Mouse (Mus musculus) bone marrow, adult 2 months (tissue): Measurements from ENCODE around the gene Zfp423.

Source experiments
- CTCF ChIP-seq: fragments of 200-500 bp; IDR thresholded peaks from 2 replicates; pipeline ENCODE4 v1.5.1; 2011; ENCODE audit warnings: low read length, control low read depth; ENCODE audit not compliant: control insufficient read depth, insufficient read depth
- POLR2A ChIP-seq: fragments of 200-500 bp; IDR thresholded peaks from 2 replicates; pipeline ENCODE4 v1.6.1; 2011; ENCODE audit warnings: low read depth, mild to moderate bottlenecking, control low read depth, low read length, borderline replicate concordance; ENCODE audit not compliant: control insufficient read depth

DNA sequence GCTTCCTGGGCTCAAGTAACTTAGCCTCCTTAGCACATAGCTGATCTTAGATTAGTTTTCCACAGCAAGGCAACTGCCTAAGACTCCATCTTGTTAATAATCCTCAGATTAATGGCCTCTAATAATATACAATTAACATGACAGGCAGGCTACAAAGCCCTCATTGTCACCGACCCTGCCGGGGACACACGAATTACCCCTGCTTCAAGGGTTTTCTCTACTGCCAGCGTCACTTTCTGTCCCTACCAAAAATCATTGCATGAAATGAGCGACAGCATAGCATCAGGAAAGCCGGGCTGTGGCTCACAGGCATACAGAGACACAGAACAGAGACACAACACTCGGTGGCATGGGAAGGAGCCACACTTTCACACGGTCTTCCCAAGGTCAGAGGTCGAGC lies 262.3 kb downstream of the Zfp423 start:
- TF ChIP-seq POLR2A: no peak
- TF ChIP-seq CTCF: no peak
